Mouse (Mus musculus): Measurements from ENCODE around the gene Stam.

The Stam gene

GRCm38 (mm10) chr2:14107673-14108072 lies 33.8 kb downstream of the Stam start:
- no peak for DNase-seq (ENCODE audit: low read depth in 2 of 2, low spot score in 2 of 2)

DNA sequence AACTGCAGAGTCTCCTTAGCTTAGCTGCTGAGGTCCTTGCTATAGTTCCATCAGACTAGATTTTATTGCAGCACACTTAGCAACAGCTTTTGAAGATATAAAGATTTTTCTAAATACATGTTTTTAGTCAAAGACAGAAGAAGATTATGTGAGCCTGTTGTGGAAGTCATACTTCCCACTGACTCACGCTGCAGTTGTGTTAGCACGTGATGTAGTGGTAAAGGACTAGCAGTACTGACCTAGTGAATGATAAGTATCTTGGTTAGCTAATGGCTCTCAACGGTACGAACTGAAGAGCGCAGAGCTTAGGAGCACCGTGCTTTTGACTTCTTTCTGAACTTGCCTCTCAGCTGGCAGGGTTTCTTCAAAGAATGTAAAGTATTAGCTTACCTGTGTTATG lies 52.5 kb downstream of the Stam start:
- no peak for DNase-seq (ENCODE audit: low read depth in 2 of 2, low spot score in 2 of 2)

GRCm38 (mm10) chr2:14127629-14128028 lies 53.7 kb downstream of the Stam start:
- DNase-seq (ENCODE audit: low read depth in 2 of 2, low spot score in 2 of 2) = no peak

DNA sequence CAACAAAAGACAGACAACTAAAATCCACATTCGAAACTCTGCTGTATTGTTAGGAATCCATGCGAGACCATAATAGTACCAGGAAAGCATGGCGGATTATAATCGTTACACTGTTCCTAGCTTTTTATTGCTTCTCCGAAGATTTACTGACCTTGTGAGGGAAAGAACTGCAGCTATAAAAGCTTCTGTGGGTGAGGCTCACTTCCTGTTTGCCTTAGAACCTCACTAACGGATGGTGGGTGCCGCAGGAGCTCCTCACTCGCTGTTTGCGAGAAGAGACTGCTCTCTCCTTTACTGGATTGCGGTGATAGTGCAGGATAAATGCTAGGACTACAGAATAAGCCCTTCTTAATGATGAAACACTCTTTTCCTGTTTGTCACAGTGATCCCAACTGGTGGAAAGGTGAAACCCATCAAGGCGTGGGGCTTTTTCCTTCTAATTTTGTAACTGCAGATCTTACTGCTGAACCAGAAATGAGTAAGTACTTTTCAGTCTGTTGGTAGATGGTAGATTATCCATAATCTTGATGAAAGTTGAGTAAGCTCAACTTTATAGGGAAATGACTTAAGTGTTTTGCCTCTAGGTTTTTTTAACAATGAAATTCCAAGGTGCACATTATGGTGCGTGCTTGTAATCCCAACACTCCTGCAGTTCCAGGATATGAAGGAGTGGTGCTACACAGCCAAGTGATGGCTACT lies 56.9 kb downstream of the Stam start:
- DNase-seq (ENCODE audit: low read depth in 2 of 2, low spot score in 2 of 2) = peak; percentile 12 to 25

GRCm38 (mm10) chr2:14132468-14133326 lies 58.8 kb downstream of the Stam start:
- DNase-seq (ENCODE audit: low read depth in 2 of 2, low spot score in 2 of 2) = no peak

DNA sequence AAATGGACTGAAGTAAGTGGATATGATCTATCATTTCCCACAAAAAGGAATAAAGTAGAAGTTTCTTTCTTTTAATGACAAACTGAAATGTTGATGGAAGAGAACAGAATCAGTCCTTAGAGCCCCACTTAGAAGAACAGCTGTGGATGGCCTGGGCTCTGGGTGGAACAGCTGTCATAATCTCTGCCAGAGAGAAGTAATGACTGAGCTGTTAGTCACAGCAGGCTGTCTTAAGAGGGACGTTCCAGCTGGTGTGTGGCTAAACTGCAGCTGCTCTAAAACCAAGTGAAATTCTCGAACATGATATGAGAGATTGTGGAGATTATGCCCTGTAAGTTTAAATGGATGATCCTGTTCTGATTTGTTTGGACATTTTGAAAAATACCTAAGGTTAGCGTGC lies 63.0 kb downstream of the Stam start:
- DNase-seq (ENCODE audit: low read depth in 2 of 2, low spot score in 2 of 2) = no peak

- no peak for DNase-seq (ENCODE audit: low read depth in 2 of 2, low spot score in 2 of 2)
Measured at GRCm38 (mm10) chr2:14139590-14139989, 65.7 kb downstream of the Stam start.

GRCm38 (mm10) chr2:14140044-14140443 lies 66.1 kb downstream of the Stam start:
- no peak for DNase-seq (ENCODE audit: low read depth in 2 of 2, low spot score in 2 of 2)

DNA sequence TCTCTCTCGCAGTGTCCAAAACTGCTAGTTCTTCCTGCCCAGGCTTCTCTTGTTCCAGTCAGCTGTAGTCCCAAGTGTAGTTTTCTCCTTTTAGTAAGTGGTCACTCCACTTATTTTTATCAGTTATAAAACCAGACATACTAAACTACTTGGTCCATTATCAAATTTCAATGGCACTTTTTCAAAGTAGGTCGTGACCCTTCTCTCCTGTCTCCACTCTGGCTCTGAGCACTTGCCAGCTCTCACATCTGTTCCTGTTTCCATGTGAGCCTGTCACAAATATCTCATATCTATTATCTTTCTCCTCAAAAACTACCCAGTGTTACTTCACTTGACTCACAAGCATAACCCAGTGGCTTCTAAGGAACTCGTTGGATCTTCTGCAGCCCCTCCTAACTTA lies 71.4 kb downstream of the Stam start:
- DNase-seq (ENCODE audit: low read depth in 2 of 2, low spot score in 2 of 2) = no peak

- DNase-seq (ENCODE audit: low read depth in 2 of 2, low spot score in 2 of 2) = no peak
Measured at GRCm38 (mm10) chr2:14146913-14147312, 73.0 kb downstream of the Stam start.

DNA sequence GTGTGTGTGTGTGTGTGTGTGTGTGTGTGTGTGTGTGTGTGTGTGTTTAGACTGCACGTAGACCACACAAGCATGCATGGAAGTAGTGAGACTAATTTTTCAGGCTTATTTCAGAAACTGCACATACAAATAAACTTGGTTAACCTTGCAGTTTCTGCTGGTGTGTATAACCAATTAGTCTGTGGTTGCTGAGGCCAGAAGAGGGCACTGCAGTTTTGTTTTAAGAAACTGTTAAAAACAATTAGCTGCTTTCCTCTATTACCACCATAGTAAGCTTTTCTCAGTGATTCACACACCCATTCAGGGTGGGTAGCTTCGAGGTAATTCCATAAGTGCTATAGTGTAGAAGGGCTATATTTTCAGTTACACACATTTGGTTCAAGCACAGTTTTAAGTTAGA lies 76.9 kb downstream of the Stam start:
- no peak for DNase-seq (ENCODE audit: low read depth in 2 of 2, low spot score in 2 of 2)

DNA sequence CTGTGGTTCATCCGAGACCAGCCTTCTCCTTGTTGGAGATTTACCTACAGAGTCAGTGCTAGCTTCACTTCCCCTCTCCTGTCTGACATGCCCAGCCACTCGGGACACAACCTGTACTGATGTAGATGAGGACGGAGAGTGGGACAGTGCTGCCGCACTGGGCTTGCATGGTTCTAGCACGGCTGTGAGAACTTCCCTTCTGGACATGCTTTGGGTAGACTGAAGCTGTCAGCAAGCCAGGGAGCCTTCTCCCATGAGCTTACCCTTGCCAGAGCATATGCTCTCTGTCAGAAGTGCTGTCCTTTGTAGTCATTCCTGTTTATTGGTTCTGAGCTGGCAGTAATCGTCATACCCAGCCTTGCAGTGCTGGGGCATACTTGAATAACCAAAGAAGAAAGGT lies 78.0 kb downstream of the Stam start:
- DNase-seq (ENCODE audit: low read depth in 2 of 2, low spot score in 2 of 2) = no peak

DNA sequence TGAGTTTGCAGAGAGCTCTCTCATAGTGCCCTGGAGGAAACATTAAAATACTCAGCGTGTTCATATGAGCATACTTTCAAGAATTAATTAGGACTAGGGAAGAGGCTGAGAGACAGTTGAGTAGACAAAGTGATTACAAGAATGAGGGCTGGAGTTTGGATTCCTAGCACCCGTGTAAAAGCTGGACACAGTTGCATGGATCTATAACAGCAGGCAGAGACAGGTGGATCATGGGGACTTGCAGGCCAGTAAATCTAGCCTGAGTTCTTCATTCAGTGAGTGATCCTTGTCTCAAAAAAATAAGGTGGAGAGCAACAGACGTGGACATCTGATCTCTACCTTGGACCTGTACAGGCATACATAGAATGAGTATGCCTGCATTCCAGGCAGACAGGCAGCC lies 85.1 kb downstream of the Stam start:
- no peak for DNase-seq (ENCODE audit: low read depth in 2 of 2, low spot score in 2 of 2)

DNA sequence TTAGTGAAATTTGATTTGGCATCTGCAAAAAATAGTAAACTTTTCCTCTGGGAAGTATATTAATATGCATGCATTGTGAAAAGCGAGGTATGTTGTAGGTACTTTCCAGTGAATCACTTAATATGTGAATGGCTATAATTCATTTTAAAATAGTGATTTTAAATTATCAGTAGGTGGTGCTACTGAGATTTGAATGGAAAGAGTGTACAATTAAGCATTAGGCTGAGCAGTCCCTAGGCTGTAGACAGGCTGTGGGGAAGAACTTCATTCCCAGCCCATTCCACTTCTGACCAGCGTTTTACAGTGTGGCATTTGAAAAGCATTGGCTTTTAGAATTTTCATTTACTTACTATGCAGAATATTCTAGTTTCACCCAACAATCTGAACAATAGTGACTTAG lies 85.9 kb downstream of the Stam start:
- no peak for DNase-seq (ENCODE audit: low read depth in 2 of 2, low spot score in 2 of 2)

GRCm38 (mm10) chr2:14164459-14165030 lies 90.6 kb downstream of the Stam start:
- no peak for DNase-seq (ENCODE audit: low read depth in 2 of 2, low spot score in 2 of 2)

- no peak for DNase-seq (ENCODE audit: low read depth in 2 of 2, low spot score in 2 of 2)
Measured at GRCm38 (mm10) chr2:14165066-14165465, 91.2 kb downstream of the Stam start.

GRCm38 (mm10) chr2:14165618-14166344 lies 91.9 kb downstream of the Stam start:
- DNase-seq (ENCODE audit: low read depth in 2 of 2, low spot score in 2 of 2) = no peak

GRCm38 (mm10) chr2:14167721-14168120 lies 93.8 kb downstream of the Stam start:
- no peak for DNase-seq (ENCODE audit: low read depth in 2 of 2, low spot score in 2 of 2)

- no peak for DNase-seq (ENCODE audit: low read depth in 2 of 2, low spot score in 2 of 2)
Measured at GRCm38 (mm10) chr2:14174334-14174733, 100.4 kb downstream of the Stam start, which contains the start of gene Tmem236. Gene Tmem236, plus strand, starts transcription at chr2:14174523.

- DNase-seq (ENCODE audit: low read depth in 2 of 2, low spot score in 2 of 2) = no peak
Measured at GRCm38 (mm10) chr2:14176460-14177193, 102.7 kb downstream of the Stam start.

DNA sequence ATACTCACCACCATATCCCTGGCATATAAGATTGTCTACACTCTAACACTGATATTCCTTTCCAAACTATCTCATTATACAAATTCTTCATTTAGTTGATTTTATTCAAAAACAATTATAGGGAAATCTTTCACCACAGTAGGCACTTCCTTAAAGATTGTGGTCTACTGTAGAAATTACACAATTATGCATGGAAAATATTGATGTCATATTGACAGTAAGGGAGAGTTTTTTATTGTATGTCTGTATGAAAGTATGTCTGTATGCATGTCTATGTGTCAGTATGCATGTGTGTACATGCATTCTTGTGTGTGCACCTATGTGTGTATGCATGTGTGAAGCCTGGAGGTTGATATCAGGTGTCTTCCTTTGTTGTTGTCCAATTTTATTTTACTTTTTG lies 110.5 kb downstream of the Stam start:
- no peak for DNase-seq (ENCODE audit: low read depth in 2 of 2, low spot score in 2 of 2)

All from CD8-positive naive resting alpha-beta T cell, adult 2 months (primary cell).